8 mouse cellular contexts compared by ENCODE assay signal in the genomic region with DNA sequence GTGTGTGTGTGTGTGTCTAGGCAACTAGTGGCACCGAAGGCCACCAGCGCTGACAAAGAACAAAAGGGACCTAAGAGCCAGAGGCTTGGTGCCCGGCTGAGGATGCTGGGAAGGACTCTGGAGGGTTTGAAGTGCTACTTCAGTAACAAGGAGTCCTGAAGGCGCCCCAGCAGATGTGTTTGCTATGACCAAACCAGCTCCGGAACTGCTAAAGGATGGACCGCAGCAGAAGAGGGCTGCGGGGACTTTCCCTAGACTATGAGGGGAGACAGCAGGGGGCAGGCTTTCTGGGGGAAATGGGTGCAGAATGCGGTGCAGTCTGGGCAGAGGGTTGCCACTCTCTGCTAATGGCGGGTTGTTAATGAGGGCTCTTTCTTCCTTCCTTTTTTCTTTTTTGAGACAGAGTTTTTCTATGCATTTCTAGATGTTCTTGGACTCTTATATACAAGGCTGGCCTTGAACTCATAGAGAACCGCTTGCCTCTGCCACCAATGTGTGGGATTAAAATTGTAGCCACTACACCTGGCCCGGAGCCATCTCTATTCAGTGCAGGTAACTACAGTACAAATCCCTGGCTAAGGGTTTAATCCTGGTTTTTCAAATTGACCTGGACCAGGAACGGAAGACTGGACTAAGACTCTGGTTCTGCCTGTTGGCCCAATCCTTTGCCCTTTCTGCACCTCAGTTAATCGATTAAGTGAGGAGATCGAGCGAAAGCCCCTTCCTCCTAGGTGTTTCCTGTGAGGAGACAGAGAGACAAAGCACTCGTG. TPM values are rescaled to one million over a fixed set of nuclear protein-coding genes. Genes with fewer than 3 reads are reported as not detected.
DNase-seq lines count a peak whose midpoint lies in the region; ATAC-seq and TF ChIP-seq lines count a peak whose summit lies in the region.

No protein-coding gene starts in this region.

- peak; percentile 45 for DNase-seq in adrenal gland, postnatal 14 days
- DNase-seq in adrenal gland, postnatal 10 days, result no peak
- DNase-seq in 416B (ENCODE audit: low read depth), result peak; percentile 56
- peak; percentile 94 for DNase-seq in lung, postnatal 0 days (ENCODE audit: low spot score)
- DNase-seq in testis, postnatal 10 days (ENCODE audit: low spot score), result peak; percentile 74
- no peak for DNase-seq in ovary, postnatal 10 days (ENCODE audit: low spot score)

- no peaks in the 10 kb centered on the region for H3K9me3 ChIP-seq in embryonic facial prominence, embryonic 12.5 days
- H3K9me3 ChIP-seq in intestine, embryonic 15.5 days, result no peaks in the 10 kb centered on the region
- H3K9me3 ChIP-seq in lung, postnatal 0 days (ENCODE audit: low read length), result no peaks in the 10 kb centered on the region

- H3K4me3 ChIP-seq in embryonic facial prominence, embryonic 12.5 days, result peak overlapping the region; percentile 58
- peak overlapping the region; percentile 73 for H3K4me3 ChIP-seq in intestine, embryonic 15.5 days (replicated peaks)
- peak overlapping the region; percentile 41 for H3K4me3 ChIP-seq in lung, postnatal 0 days (ENCODE audit: low read depth, low read length)

- H3K27me3 ChIP-seq in embryonic facial prominence, embryonic 12.5 days, result no peaks in the 10 kb centered on the region
- no peaks in the 10 kb centered on the region for H3K27me3 ChIP-seq in intestine, embryonic 15.5 days (replicated peaks)
- H3K27me3 ChIP-seq in lung, postnatal 0 days (replicated peaks; ENCODE audit: insufficient read depth, low read length), result no peaks in the 10 kb centered on the region

- H3K36me3 ChIP-seq in embryonic facial prominence, embryonic 12.5 days, result no peaks in the 10 kb centered on the region
- H3K36me3 ChIP-seq in intestine, embryonic 15.5 days, result no peaks in the 10 kb centered on the region
- H3K36me3 ChIP-seq in lung, postnatal 0 days (ENCODE audit: insufficient read depth, low read length), result no peaks in the 10 kb centered on the region

- peak; percentile 64 for TF ChIP-seq CTCF in lung, postnatal 0 days (IDR thresholded peaks at IDR 0.05)

- H3K27ac ChIP-seq in embryonic facial prominence, embryonic 12.5 days, result peak overlapping the region; percentile 97
- H3K27ac ChIP-seq in intestine, embryonic 15.5 days, result peak overlapping the region; percentile 99
- H3K27ac ChIP-seq in lung, postnatal 0 days (ENCODE audit: low read length), result peak overlapping the region; percentile 97

- H3K4me2 ChIP-seq in embryonic facial prominence, embryonic 12.5 days (replicated peaks), result peak overlapping the region; percentile 77
- H3K4me2 ChIP-seq in intestine, embryonic 15.5 days (replicated peaks), result peak overlapping the region; percentile 90
- peak overlapping the region; percentile 77 for H3K4me2 ChIP-seq in lung, postnatal 0 days (replicated peaks; ENCODE audit: low read depth, low read length)

- TF ChIP-seq EP300 in lung, postnatal 0 days (IDR thresholded peaks at IDR 0.05), result peak; percentile 85

- no peak for ATAC-seq in embryonic facial prominence, embryonic 12.5 days (ENCODE audit: insufficient number of reproducible peaks, insufficient read depth, low FRiP score, low TSS enrichment)
- ATAC-seq in intestine, embryonic 15.5 days, result no peak
- ATAC-seq in lung, postnatal 0 days, result peak; percentile 23

- H3K4me1 ChIP-seq in embryonic facial prominence, embryonic 12.5 days, result peaks cover 28% of the 10 kb centered on the region
- H3K4me1 ChIP-seq in intestine, embryonic 15.5 days (replicated peaks), result peaks cover 36% of the 10 kb centered on the region
- H3K4me1 ChIP-seq in lung, postnatal 0 days (ENCODE audit: insufficient read depth, low read depth, low read length), result peaks cover 9% of the 10 kb centered on the region; the same call in 1 of the 2 replicates

- peak overlapping the region; percentile 74 for H3K9ac ChIP-seq in embryonic facial prominence, embryonic 12.5 days
- peak overlapping the region; percentile 69 for H3K9ac ChIP-seq in intestine, embryonic 15.5 days
- H3K9ac ChIP-seq in lung, postnatal 0 days (replicated peaks; ENCODE audit: low read depth), result peak overlapping the region; percentile 65

- WGBS in embryonic facial prominence, embryonic 12.5 days, result 33% methylated on average over 16 of the region's 16 CpGs
- whole genome bisulfite sequencing in intestine, embryonic 15.5 days, result 33% methylated on average over 16 of the region's 16 CpGs
- 22% methylated on average over 16 of the region's 16 CpGs for WGBS in lung, postnatal 0 days

RNA-seq across cellular contexts. Expression of a gene that starts 1.0 kb away (rescaled TPM):
- 66.7 and 68.5 TPM in 2 replicates for total RNA-seq in adrenal gland, postnatal 14 days (2021)
- 10 to 100 TPM; 67.3 to 77.9 TPM for total RNA-seq in adrenal gland, postnatal 10 days (2021)
- 49.8 and 51.9 TPM in 2 replicates for polyA plus RNA-seq in embryonic facial prominence, embryonic 12.5 days (2016; fragmentation: Nextera tagmentation; extraction: Ambion mirVana)
- polyA plus RNA-seq in intestine, embryonic 15.5 days (2015; fragmentation: Nextera tagmentation; extraction: Ambion mirVana), result 96.0 and 101 TPM in 2 replicates
- 72.9 and 80.9 TPM in 2 replicates for polyA plus RNA-seq in lung, postnatal 0 days (2015; fragmentation: Nextera tagmentation; extraction: Ambion mirVana)

RNA-seq across cellular contexts. Expression of a gene that starts 15.3 kb away (rescaled TPM):
- 5.9 and 10.9 TPM in 2 replicates for total RNA-seq in adrenal gland, postnatal 14 days (2021)
- 1 to 10 TPM; 6.8 to 9.5 TPM for total RNA-seq in adrenal gland, postnatal 10 days (2021)
- polyA plus RNA-seq in embryonic facial prominence, embryonic 12.5 days (2016; fragmentation: Nextera tagmentation; extraction: Ambion mirVana), result 20.4 and 20.7 TPM in 2 replicates
- 13.0 and 15.7 TPM in 2 replicates for polyA plus RNA-seq in intestine, embryonic 15.5 days (2015; fragmentation: Nextera tagmentation; extraction: Ambion mirVana)
- polyA plus RNA-seq in lung, postnatal 0 days (2015; fragmentation: Nextera tagmentation; extraction: Ambion mirVana), result 5.5 and 5.8 TPM in 2 replicates

RNA-seq across cellular contexts. Expression of a gene that starts 22.0 kb away (rescaled TPM):
- total RNA-seq in adrenal gland, postnatal 14 days (2021), result 0.90 and 9.0 TPM in 2 replicates
- total RNA-seq in adrenal gland, postnatal 10 days (2021), result 10 to 100 TPM in 1 of 2 experiments, 1 to 10 TPM in 1; 8.2 to 13.9 TPM
- 14.8 and 20.5 TPM in 2 replicates for polyA plus RNA-seq in embryonic facial prominence, embryonic 12.5 days (2016; fragmentation: Nextera tagmentation; extraction: Ambion mirVana)
- 173 and 195 TPM in 2 replicates for polyA plus RNA-seq in intestine, embryonic 15.5 days (2015; fragmentation: Nextera tagmentation; extraction: Ambion mirVana)
- polyA plus RNA-seq in lung, postnatal 0 days (2015; fragmentation: Nextera tagmentation; extraction: Ambion mirVana), result 547 and 583 TPM in 2 replicates

RNA-seq across cellular contexts. Expression of a gene that starts 56.0 kb away (rescaled TPM):
- 24.5 and 26.2 TPM in 2 replicates for total RNA-seq in adrenal gland, postnatal 14 days (2021)
- 10 to 100 TPM; 23.7 to 24.5 TPM for total RNA-seq in adrenal gland, postnatal 10 days (2021)
- 31.9 and 34.2 TPM in 2 replicates for polyA plus RNA-seq in embryonic facial prominence, embryonic 12.5 days (2016; fragmentation: Nextera tagmentation; extraction: Ambion mirVana)
- polyA plus RNA-seq in intestine, embryonic 15.5 days (2015; fragmentation: Nextera tagmentation; extraction: Ambion mirVana), result 30.7 and 33.6 TPM in 2 replicates
- polyA plus RNA-seq in lung, postnatal 0 days (2015; fragmentation: Nextera tagmentation; extraction: Ambion mirVana), result 28.0 and 28.8 TPM in 2 replicates

RNA-seq across cellular contexts. Expression of a gene that starts 56.8 kb away (rescaled TPM):
- 45.6 and 51.3 TPM in 2 replicates for total RNA-seq in adrenal gland, postnatal 14 days (2021)
- 10 to 100 TPM; 41.3 to 44.6 TPM for total RNA-seq in adrenal gland, postnatal 10 days (2021)
- polyA plus RNA-seq in embryonic facial prominence, embryonic 12.5 days (2016; fragmentation: Nextera tagmentation; extraction: Ambion mirVana), result 145 and 154 TPM in 2 replicates
- polyA plus RNA-seq in intestine, embryonic 15.5 days (2015; fragmentation: Nextera tagmentation; extraction: Ambion mirVana), result 106 and 115 TPM in 2 replicates
- polyA plus RNA-seq in lung, postnatal 0 days (2015; fragmentation: Nextera tagmentation; extraction: Ambion mirVana), result 52.2 and 53.1 TPM in 2 replicates

Comparison
In these comparisons a context has a peak if more than half of its experiments do, and no peak if none do; other contexts are left out.
1. DNase-seq: peak in adrenal gland, postnatal 14 days (single experiment), 416B (single experiment), lung, postnatal 0 days (single experiment) and testis, postnatal 10 days (single experiment); none in adrenal gland, postnatal 10 days (single experiment) and ovary, postnatal 10 days (single experiment).
2. Peak in every context shown above with its lines, with median percentiles within 50 percentile points of each other: H3K27ac ChIP-seq, H3K4me2 ChIP-seq, H3K4me3 ChIP-seq and H3K9ac ChIP-seq.